Mouse (Mus musculus): ENCODE results near the gene Tsc22d4. TPM values are rescaled to one million over a fixed set of nuclear protein-coding genes. Genes with fewer than 3 reads are reported as not detected.
"Not testable (repeated sequence)": the region's sequence is repeated elsewhere in the genome, so short reads cannot be mapped to it uniquely, and the experiment has no call there.

Gene Tsc22d4
- polyA plus RNA-seq (2016; fragmentation: Nextera tagmentation; extraction: Ambion mirVana) = 75.6 and 75.8 TPM in 2 replicates

- Histone ChIP-seq H3K27ac (replicated peaks) (peak within 1 kb of the TSS; percentile 93), H3K9me3 (replicated peaks) (no peaks in the 10 kb centered on the region), H3K4me1 (peaks cover 64% of the 10 kb centered on the region), H3K36me3 (peaks cover 8% of the 10 kb centered on the region), H3K4me3 (peak within 1 kb of the TSS; percentile 83), H3K27me3 (ENCODE audit: low read depth, poor library complexity, severe bottlenecking) (0 out of 2 replicates have a peak, but pooled peaks cover 5% of the 10 kb centered on the region)
- peak; percentile 89 for DNase-seq (ENCODE audit: low spot score)
- 6% methylated on average over 28 of the region's 28 CpGs for WGBS
Observed at GRCm38 (mm10) chr5:137745214-137746171, at the start of gene Tsc22d4. Gene Tsc22d4 (plus strand): TSS chr5:137745730.

DNA sequence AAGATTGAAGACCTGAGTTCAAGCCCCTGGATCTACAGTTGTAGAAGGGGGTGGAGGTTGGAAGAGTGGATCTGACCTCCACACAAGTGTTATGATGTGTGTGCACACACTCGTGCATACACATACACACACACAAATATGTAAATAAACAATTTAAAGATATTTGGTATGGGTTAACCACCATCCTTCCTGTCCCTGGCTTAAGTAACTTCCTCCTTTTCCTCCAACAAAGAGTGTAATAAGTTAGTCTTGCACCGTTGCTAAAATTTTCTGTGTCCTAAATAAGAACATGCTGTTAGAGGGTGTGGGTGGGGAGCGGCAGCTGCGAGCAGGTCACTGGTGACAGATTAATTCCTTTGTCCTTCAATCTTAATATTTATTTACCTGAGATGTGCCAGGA, 49.6 kb upstream of the Tsc22d4 start:
- no peak overlapping the region for H3K4me3 ChIP-seq
- H3K27me3 ChIP-seq (ENCODE audit: low read depth, poor library complexity, severe bottlenecking) = no peaks in the 10 kb centered on the region
- no peaks in the 10 kb centered on the region for H3K9me3 ChIP-seq (replicated peaks)
- no peak for DNase-seq (ENCODE audit: low spot score)
- H3K36me3 ChIP-seq = no peaks in the 10 kb centered on the region
- peaks cover 8% of the 10 kb centered on the region; the same call in 1 of the 2 replicates for H3K4me1 ChIP-seq
- 89% methylated on average over 4 of the region's 4 CpGs for WGBS
- H3K27ac ChIP-seq (replicated peaks) = no peak overlapping the region

DNA sequence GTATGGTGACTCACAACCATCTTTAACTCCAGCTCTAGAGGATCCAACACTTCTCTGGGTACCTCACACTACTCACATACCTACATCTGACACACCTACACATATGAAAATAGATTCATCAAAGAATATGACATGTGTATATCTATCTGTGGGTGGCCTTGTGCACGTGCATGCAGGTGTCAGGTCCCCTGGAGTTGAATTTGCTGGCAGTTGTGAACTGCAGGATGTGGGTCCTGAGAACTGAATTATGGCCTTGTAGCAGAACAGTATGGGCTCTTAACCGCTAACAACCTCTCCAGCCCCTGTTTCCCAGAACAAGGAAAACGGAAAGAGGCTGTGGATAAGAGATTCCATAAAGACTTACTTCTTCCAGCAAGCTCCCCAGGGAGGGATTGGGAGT, 46.5 kb upstream of the Tsc22d4 start:
- Histone ChIP-seq H3K27me3 (ENCODE audit: low read depth, poor library complexity, severe bottlenecking) (no peaks in the 10 kb centered on the region), H3K4me3 (no peak overlapping the region), H3K27ac (replicated peaks) (no peak overlapping the region), H3K36me3 (no peaks in the 10 kb centered on the region), H3K4me1 (peaks cover 8% of the 10 kb centered on the region; the same call in 1 of the 2 replicates), H3K9me3 (replicated peaks) (no peaks in the 10 kb centered on the region; the same call in 1 of the 2 replicates)
- DNase-seq (ENCODE audit: low spot score) = no peak
- WGBS = 83% methylated on average over 3 of the region's 3 CpGs

DNA sequence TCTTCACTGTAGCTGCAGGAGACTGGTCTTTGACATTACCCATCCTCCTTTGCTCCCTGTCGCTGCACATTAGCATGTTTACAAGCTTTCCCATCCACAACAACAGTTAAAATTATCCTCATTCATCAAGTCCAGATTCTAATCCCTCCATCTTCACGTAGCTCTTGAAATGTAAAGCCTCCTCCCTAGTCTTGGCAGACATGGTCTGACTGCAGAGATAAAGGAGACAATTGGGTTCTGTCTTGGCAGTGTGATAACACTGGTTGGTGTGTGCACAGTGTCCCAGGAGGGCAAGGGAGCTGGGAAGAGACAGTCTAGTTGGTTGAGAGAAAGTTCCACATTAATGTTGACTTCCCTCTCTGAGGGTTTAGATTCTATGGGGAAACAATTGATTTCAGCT, 45.7 kb upstream of the Tsc22d4 start:
- no peak overlapping the region for H3K27ac ChIP-seq (replicated peaks)
- 69% methylated on average over 2 of the region's 2 CpGs for WGBS
- no peaks in the 10 kb centered on the region; the same call in 1 of the 2 replicates for H3K9me3 ChIP-seq (replicated peaks)
- H3K4me1 ChIP-seq = peaks cover 1% of the 10 kb centered on the region; the same call in 1 of the 2 replicates
- no peak for DNase-seq (ENCODE audit: low spot score)
- no peaks in the 10 kb centered on the region for H3K27me3 ChIP-seq (ENCODE audit: low read depth, poor library complexity, severe bottlenecking)
- no peak overlapping the region for H3K4me3 ChIP-seq
- no peaks in the 10 kb centered on the region for H3K36me3 ChIP-seq

GRCm38 (mm10) chr5:137705242-137705641, 40.3 kb upstream of the Tsc22d4 start:
- no peak for DNase-seq (ENCODE audit: low spot score)
- Histone ChIP-seq H3K4me3 (no peak overlapping the region), H3K36me3 (no peaks in the 10 kb centered on the region), H3K9me3 (replicated peaks) (no peaks in the 10 kb centered on the region; the same call in 1 of the 2 replicates), H3K27me3 (ENCODE audit: low read depth, poor library complexity, severe bottlenecking) (no peaks in the 10 kb centered on the region), H3K27ac (replicated peaks) (0 out of 2 replicates have a peak overlapping the region, but pooled peaks have one; percentile 9), H3K4me1 (peaks cover 22% of the 10 kb centered on the region)
- 76% methylated on average over 6 of the region's 6 CpGs for WGBS

- no peaks in the 10 kb centered on the region for H3K27me3 ChIP-seq (ENCODE audit: low read depth, poor library complexity, severe bottlenecking)
- peaks cover 22% of the 10 kb centered on the region for H3K4me1 ChIP-seq
- H3K4me3 ChIP-seq = no peak overlapping the region
- DNase-seq (ENCODE audit: low spot score) = no peak
- H3K36me3 ChIP-seq = no peaks in the 10 kb centered on the region
- H3K27ac ChIP-seq (replicated peaks) = no peak overlapping the region
- no peaks in the 10 kb centered on the region; the same call in 1 of the 2 replicates for H3K9me3 ChIP-seq (replicated peaks)
- WGBS = 86% methylated on average over 12 of the region's 12 CpGs
Observed at GRCm38 (mm10) chr5:137706913-137707633, 38.5 kb upstream of the Tsc22d4 start.

- H3K9me3 ChIP-seq (replicated peaks) = no peaks in the 10 kb centered on the region
- H3K27ac ChIP-seq (replicated peaks) = no peak overlapping the region
- no peaks in the 10 kb centered on the region for H3K27me3 ChIP-seq (ENCODE audit: low read depth, poor library complexity, severe bottlenecking)
- no peak for DNase-seq (ENCODE audit: low spot score)
- H3K36me3 ChIP-seq = no peaks in the 10 kb centered on the region
- no peak overlapping the region for H3K4me3 ChIP-seq
- 88% methylated on average over 5 of the region's 5 CpGs for WGBS
- H3K4me1 ChIP-seq = no peaks in the 10 kb centered on the region
Observed at GRCm38 (mm10) chr5:137713454-137713853, 32.1 kb upstream of the Tsc22d4 start.

GRCm38 (mm10) chr5:137715685-137716084, 29.8 kb upstream of the Tsc22d4 start:
- WGBS = 84% methylated on average over 8 of the region's 8 CpGs
- H3K27me3 ChIP-seq (ENCODE audit: low read depth, poor library complexity, severe bottlenecking) = no peaks in the 10 kb centered on the region
- no peak overlapping the region for H3K4me3 ChIP-seq

GRCm38 (mm10) chr5:137718020-137718790, 27.3 kb upstream of the Tsc22d4 start:
- 72% methylated on average over 8 of the region's 8 CpGs for WGBS
- Histone ChIP-seq H3K4me1 (peaks cover 5% of the 10 kb centered on the region), H3K36me3 (no peaks in the 10 kb centered on the region)

More at GRCm38 (mm10) chr5:137715685-137716084, 29.8 kb upstream of the Tsc22d4 start:
- no peak for DNase-seq (ENCODE audit: low spot score)
- peaks cover 4% of the 10 kb centered on the region for H3K4me1 ChIP-seq
- H3K27ac ChIP-seq (replicated peaks) = no peak overlapping the region
- H3K9me3 ChIP-seq (replicated peaks) = no peaks in the 10 kb centered on the region
- H3K36me3 ChIP-seq = no peaks in the 10 kb centered on the region

GRCm38 (mm10) chr5:137719088-137719487, 26.4 kb upstream of the Tsc22d4 start:
- Histone ChIP-seq H3K9me3 (replicated peaks) (no peaks in the 10 kb centered on the region), H3K27me3 (ENCODE audit: low read depth, poor library complexity, severe bottlenecking) (peaks cover 3% of the 10 kb centered on the region; the same call in 1 of the 2 replicates), H3K4me1 (peaks cover 5% of the 10 kb centered on the region), H3K4me3 (no peak overlapping the region), H3K36me3 (no peaks in the 10 kb centered on the region), H3K27ac (replicated peaks) (no peak overlapping the region)
- 89% methylated on average over 6 of the region's 6 CpGs for WGBS
- no peak for DNase-seq (ENCODE audit: low spot score)

More at GRCm38 (mm10) chr5:137718020-137718790, 27.3 kb upstream of the Tsc22d4 start:
- Histone ChIP-seq H3K27me3 (ENCODE audit: low read depth, poor library complexity, severe bottlenecking) (peaks cover 3% of the 10 kb centered on the region; the same call in 1 of the 2 replicates), H3K27ac (replicated peaks) (no peak overlapping the region), H3K4me3 (no peak overlapping the region), H3K9me3 (replicated peaks) (no peaks in the 10 kb centered on the region)
- no peak for DNase-seq (ENCODE audit: low spot score)

DNA sequence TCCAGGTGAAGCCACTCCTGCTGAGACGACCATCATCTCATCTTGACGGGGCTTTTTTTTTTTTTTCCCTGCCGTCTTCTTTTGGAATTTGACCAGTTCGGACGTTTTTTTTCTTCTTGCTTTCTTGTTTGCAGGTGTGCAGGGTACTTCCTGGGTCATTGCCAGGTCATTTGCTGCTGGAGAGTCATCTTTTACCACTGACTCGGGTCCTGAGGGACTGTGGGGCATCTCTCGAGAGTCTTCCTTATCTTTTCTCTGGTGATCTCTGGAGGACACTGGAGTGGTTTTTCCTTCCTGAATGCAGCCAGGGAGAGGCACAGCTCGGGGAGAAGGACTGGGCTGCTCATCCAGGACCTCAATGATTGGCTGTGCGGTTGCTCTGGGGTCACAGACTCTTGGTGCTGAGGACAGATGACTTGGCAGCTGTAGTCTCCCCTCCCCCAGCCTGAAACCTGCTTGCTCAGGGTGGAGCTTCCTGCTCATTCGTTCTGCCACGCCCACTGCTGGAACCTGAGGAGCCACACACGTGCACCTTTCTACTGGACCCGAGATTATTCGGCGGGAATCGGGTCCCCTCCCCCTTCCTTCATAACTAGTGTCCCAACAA, 24.9 kb upstream of the Tsc22d4 start:
- not testable (repeated sequence) for H3K4me1 ChIP-seq; H3K27ac ChIP-seq (replicated peaks); H3K27me3 ChIP-seq (ENCODE audit: low read depth, poor library complexity, severe bottlenecking); H3K36me3 ChIP-seq; H3K9me3 ChIP-seq (replicated peaks); DNase-seq (ENCODE audit: low spot score)
- 32% methylated on average over 10 of the region's 16 CpGs for WGBS
- peak overlapping the region; percentile 21; the same call in 1 of the 2 replicates for H3K4me3 ChIP-seq
